In the genomic region with DNA sequence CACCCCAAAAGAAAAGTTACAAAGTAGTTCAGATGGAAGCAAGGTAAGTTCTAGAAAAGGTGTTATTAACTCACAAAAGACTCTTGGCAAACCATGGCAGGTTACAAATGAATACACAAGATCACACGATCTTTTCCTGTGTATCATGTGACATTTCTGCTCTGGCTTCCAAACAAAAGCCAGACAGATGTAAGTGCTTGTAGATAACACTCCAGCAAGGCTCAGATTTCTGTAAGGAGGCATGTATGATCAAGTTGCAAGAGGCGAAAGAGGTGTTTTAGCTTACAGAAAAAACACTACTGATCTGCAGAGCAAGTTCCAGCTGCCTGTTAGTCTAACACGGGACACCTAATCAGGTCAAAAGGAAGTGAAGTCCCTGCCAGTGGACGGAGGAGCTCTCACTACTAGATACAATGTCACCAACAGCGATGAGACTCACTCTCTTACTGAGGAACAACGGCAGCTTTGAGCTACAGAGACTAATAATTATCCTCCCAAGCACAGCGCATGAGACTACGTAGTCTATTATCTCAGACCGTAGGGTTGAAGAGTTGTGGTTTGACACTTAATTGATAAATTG, we compare ENCODE assay signal across 13 mouse cellular contexts. TPM values are rescaled to one million over a fixed set of nuclear protein-coding genes. Genes with fewer than 3 reads are reported as not detected.
DNase-seq lines count a peak whose midpoint lies in the region; ATAC-seq and TF ChIP-seq lines count a peak whose summit lies in the region.
"Had no signal": no experiment of that assay in that cellular context is flagged by ENCODE, and none has a peak within 500 bp of the region (broad histone marks: within the 10 kb centered on the region; RNA-seq: fewer than 3 reads in every experiment).

No protein-coding gene starts in this region.

- no peak overlapping the region for H3K4me2 ChIP-seq in kidney, postnatal 0 days (ENCODE audit: low read length)
- no peak overlapping the region; the same call in 1 of the 2 replicates for H3K4me2 ChIP-seq in embryonic facial prominence, embryonic 15.5 days (replicated peaks)
- H3K4me2 ChIP-seq in stomach, embryonic 16.5 days (ENCODE audit: low read depth, low read length): 0 out of 2 replicates have a peak overlapping the region, but pooled peaks have one; percentile 4
- H3K4me2 ChIP-seq: neural tube, embryonic 12.5 days had no signal

- no peaks in the 10 kb centered on the region for H3K27me3 ChIP-seq in heart, embryonic 10.5 days (ENCODE audit: insufficient read depth, poor library complexity, severe bottlenecking)
- no peaks in the 10 kb centered on the region for H3K27me3 ChIP-seq in kidney, postnatal 0 days (ENCODE audit: insufficient read depth, low read length)
- H3K27me3 ChIP-seq in embryonic facial prominence, embryonic 15.5 days: no peaks in the 10 kb centered on the region
- no peaks in the 10 kb centered on the region for H3K27me3 ChIP-seq in stomach, embryonic 16.5 days (ENCODE audit: control insufficient read depth, insufficient read depth, low read length)
- H3K27me3 ChIP-seq: neural tube, embryonic 12.5 days had no signal

- peak overlapping the region; percentile 32 for H3K4me3 ChIP-seq in heart, embryonic 10.5 days
- no peak overlapping the region for H3K4me3 ChIP-seq in kidney, postnatal 0 days (replicated peaks; ENCODE audit: low read depth, low read length)
- H3K4me3 ChIP-seq in embryonic facial prominence, embryonic 15.5 days (replicated peaks): no peak overlapping the region
- no peak overlapping the region for H3K4me3 ChIP-seq in stomach, embryonic 16.5 days (replicated peaks; ENCODE audit: low read length)
- H3K4me3 ChIP-seq: neural tube, embryonic 12.5 days had no signal

- WGBS in heart, embryonic 10.5 days: 11% methylated on average over 9 of the region's 9 CpGs
- 22% methylated on average over 9 of the region's 9 CpGs for WGBS in kidney, postnatal 0 days
- WGBS in embryonic facial prominence, embryonic 15.5 days: 17% methylated on average over 9 of the region's 9 CpGs
- WGBS in stomach, embryonic 16.5 days: 24% methylated on average over 9 of the region's 9 CpGs

- H3K4me1 ChIP-seq in heart, embryonic 10.5 days: peaks cover 22% of the 10 kb centered on the region
- no peaks in the 10 kb centered on the region for H3K4me1 ChIP-seq in kidney, postnatal 0 days (replicated peaks; ENCODE audit: insufficient read depth, low read length)
- peaks cover 4% of the 10 kb centered on the region; the same call in 1 of the 2 replicates for H3K4me1 ChIP-seq in embryonic facial prominence, embryonic 15.5 days
- H3K4me1 ChIP-seq in stomach, embryonic 16.5 days (ENCODE audit: control insufficient read depth, insufficient read depth, low read length): peaks cover 4% of the 10 kb centered on the region

- no peaks in the 10 kb centered on the region for H3K36me3 ChIP-seq in heart, embryonic 10.5 days
- H3K36me3 ChIP-seq in kidney, postnatal 0 days (ENCODE audit: insufficient read depth, low read length): no peaks in the 10 kb centered on the region
- H3K36me3 ChIP-seq in embryonic facial prominence, embryonic 15.5 days: no peaks in the 10 kb centered on the region
- no peaks in the 10 kb centered on the region for H3K36me3 ChIP-seq in stomach, embryonic 16.5 days (ENCODE audit: control insufficient read depth, insufficient read depth, low read length)
- H3K36me3 ChIP-seq: neural tube, embryonic 12.5 days had no signal

- no peak overlapping the region for H3K9ac ChIP-seq in kidney, postnatal 0 days (ENCODE audit: low read depth, low read length)
- H3K9ac ChIP-seq in embryonic facial prominence, embryonic 15.5 days: no peak overlapping the region
- H3K9ac ChIP-seq in stomach, embryonic 16.5 days (ENCODE audit: low read length): no peak overlapping the region
- H3K9ac ChIP-seq: neural tube, embryonic 12.5 days had no signal

- peak overlapping the region; percentile 75 for H3K27ac ChIP-seq in heart, embryonic 10.5 days
- H3K27ac ChIP-seq in kidney, postnatal 0 days: peak overlapping the region; percentile 47; the same call in 1 of the 2 replicates
- H3K27ac ChIP-seq in embryonic facial prominence, embryonic 15.5 days (replicated peaks): peak overlapping the region; percentile 40
- H3K27ac ChIP-seq in stomach, embryonic 16.5 days (ENCODE audit: low read length): peak overlapping the region; percentile 70
- H3K27ac ChIP-seq: neural tube, embryonic 12.5 days had no signal

- no peak for TF ChIP-seq CTCF in kidney, postnatal 0 days (IDR thresholded peaks at IDR 0.05; ENCODE audit: low read depth)

- peak; percentile 52; the same call in 1 of the 2 replicates for ATAC-seq in kidney, postnatal 0 days (replicated peaks; ENCODE audit: low FRiP score, low read depth)
- 0 out of 2 replicates have a peak, but pooled peaks have one; percentile 61 for ATAC-seq in embryonic facial prominence, embryonic 15.5 days (ENCODE audit: insufficient number of reproducible peaks, low FRiP score, low TSS enrichment, low read depth)
- no peak for ATAC-seq in stomach, embryonic 16.5 days (ENCODE audit: insufficient read depth, low FRiP score)
- no peak for ATAC-seq in granulocyte monocyte progenitor cell, adult 5-6 weeks (replicated peaks; ENCODE audit: poor library complexity, severe bottlenecking)
- ATAC-seq: intestine, postnatal 0 days had no signal

- no peak for DNase-seq in heart, embryonic 10.5 days (ENCODE audit: low spot score)
- no peak for DNase-seq in heart, adult 9 months (ENCODE audit: low spot score in 2 of 2)
- DNase-seq in kidney, postnatal 0 days (ENCODE audit: low spot score): peak; percentile 75
- no peak for DNase-seq in kidney, adult 8-10 months
- no peak for DNase-seq in cerebellum, adult 8-10 months
- DNase-seq: layer of hippocampus, adult 9-11 months; lung, postnatal 14 days; midbrain, embryonic 14.5 days had no signal

- no peaks in the 10 kb centered on the region for H3K9me3 ChIP-seq in heart, embryonic 10.5 days
- no peaks in the 10 kb centered on the region for H3K9me3 ChIP-seq in kidney, postnatal 0 days (replicated peaks; ENCODE audit: low read length)
- no peaks in the 10 kb centered on the region for H3K9me3 ChIP-seq in embryonic facial prominence, embryonic 15.5 days (replicated peaks)
- no peaks in the 10 kb centered on the region for H3K9me3 ChIP-seq in stomach, embryonic 16.5 days (replicated peaks; ENCODE audit: control insufficient read depth, low read length)
- H3K9me3 ChIP-seq: neural tube, embryonic 12.5 days had no signal

RNA-seq across cellular contexts. Expression of a gene that starts 13.8 kb away (rescaled TPM):
- 8.3 and 8.4 TPM in 2 replicates for polyA plus RNA-seq in heart, embryonic 10.5 days (2016; fragmentation: Nextera tagmentation; extraction: Ambion mirVana)
- 8.5 and 9.2 TPM in 2 replicates for polyA plus RNA-seq in kidney, postnatal 0 days (2015; fragmentation: Nextera tagmentation; extraction: Ambion mirVana)
- 11.2 and 12.0 TPM in 2 replicates for polyA plus RNA-seq in embryonic facial prominence, embryonic 15.5 days (2015; fragmentation: Nextera tagmentation; extraction: Ambion mirVana)
- 5.6 and 6.3 TPM in 2 replicates for polyA plus RNA-seq in stomach, embryonic 16.5 days (2015; fragmentation: Nextera tagmentation; extraction: Ambion mirVana)
- total RNA-seq in granulocyte monocyte progenitor cell, adult 5-6 weeks (2014; fragmentation: Nextera tagmentation): 0.62 and 0.82 TPM in 2 replicates
- total RNA-seq in granulocyte monocyte progenitor cell, adult 5-6 weeks (2017): 0.26 and 0.98 TPM in 2 replicates

RNA-seq across cellular contexts. Expression of a gene that starts 46.0 kb away (rescaled TPM):
- polyA plus RNA-seq in heart, embryonic 10.5 days (2016; fragmentation: Nextera tagmentation; extraction: Ambion mirVana): 39.2 and 56.0 TPM in 2 replicates
- 24.0 and 26.8 TPM in 2 replicates for polyA plus RNA-seq in kidney, postnatal 0 days (2015; fragmentation: Nextera tagmentation; extraction: Ambion mirVana)
- polyA plus RNA-seq in embryonic facial prominence, embryonic 15.5 days (2015; fragmentation: Nextera tagmentation; extraction: Ambion mirVana): 18.6 and 20.0 TPM in 2 replicates
- 4.0 and 7.5 TPM in 2 replicates for polyA plus RNA-seq in stomach, embryonic 16.5 days (2015; fragmentation: Nextera tagmentation; extraction: Ambion mirVana)
- total RNA-seq in granulocyte monocyte progenitor cell, adult 5-6 weeks (2014; fragmentation: Nextera tagmentation): not detected in 2 replicates
- total RNA-seq in granulocyte monocyte progenitor cell, adult 5-6 weeks (2017): not detected in 2 replicates

Comparison
In these comparisons a context has a peak if more than half of its experiments do, and no peak if none do; other contexts are left out.
1. ATAC-seq: peak in kidney, postnatal 0 days (single experiment) and embryonic facial prominence, embryonic 15.5 days (single experiment); none in stomach, embryonic 16.5 days (single experiment) and granulocyte monocyte progenitor cell, adult 5-6 weeks (single experiment).
2. Peak in every context shown above with its lines, with median percentiles within 50 percentile points of each other: H3K27ac ChIP-seq.